Mouse (Mus musculus) liver, embryonic 11.5 days (tissue): ENCODE data around the gene Olfr986. TPM values are rescaled to one million over a fixed set of nuclear protein-coding genes. Genes with fewer than 3 reads are reported as not detected.
"Not testable (repeated sequence)": the region's sequence is repeated elsewhere in the genome, so short reads cannot be mapped to it uniquely, and the experiment has no call there.

Source experiments
- ATAC-seq: fragments of 200-750 bp; cut with Nextera tagmentation; replicated peaks from 2 replicates; pipeline ENCODE4 v1.8.0; 2017; ENCODE audit warnings: moderate number of reproducible peaks, mild to moderate bottlenecking, moderate TSS enrichment, moderate library complexity; ENCODE audit not compliant: low FRiP score
- DNase-seq: peaks from one replicate; pipeline ENCODE4 v3.0.0-alpha.2; 2017; ENCODE audit warnings: low spot score
- H3K27ac ChIP-seq: fragments of 300-500 bp; sonication (generic); 2 replicates; pipeline ENCODE4 v1.5.1; 2014; ENCODE audit warnings: mild to moderate bottlenecking, low read depth, low read length, control low read depth
- H3K27me3 ChIP-seq: fragments of 300-500 bp; sonication (generic); replicated peaks from 2 replicates; pipeline ENCODE4 v1.6.1; 2014; ENCODE audit warnings: low read length, mixed read lengths; ENCODE audit not compliant: control insufficient read depth, insufficient read depth
- H3K36me3 ChIP-seq: fragments of 300-500 bp; sonication (generic); 2 replicates; pipeline ENCODE4 v1.6.1; 2014; ENCODE audit warnings: mild to moderate bottlenecking, low read length, moderate library complexity, mixed read lengths; ENCODE audit not compliant: control insufficient read depth, insufficient read depth
- H3K4me1 ChIP-seq: fragments of 300-500 bp; sonication (generic); replicated peaks from 2 replicates; pipeline ENCODE4 v1.6.1; 2014; ENCODE audit warnings: low read length, mixed read lengths; ENCODE audit not compliant: control insufficient read depth, insufficient read depth
- H3K4me2 ChIP-seq: fragments of 300-500 bp; sonication (generic); 2 replicates; pipeline ENCODE4 v1.6.1; 2014; ENCODE audit warnings: mild to moderate bottlenecking, control low read depth, moderate library complexity
- H3K4me3 ChIP-seq: fragments of 300-500 bp; sonication (generic); 2 replicates; pipeline ENCODE4 v1.5.1; 2014; ENCODE audit warnings: low read depth, low read length, control low read depth
- H3K9ac ChIP-seq: fragments of 300-500 bp; sonication (generic); 2 replicates; pipeline ENCODE4 v1.6.1; 2014; ENCODE audit warnings: low read depth, low read length, control low read depth
- H3K9me3 ChIP-seq: fragments of 300-500 bp; sonication (generic); 2 replicates; pipeline ENCODE4 v1.6.1; 2016; ENCODE audit warnings: low read length, inconsistent platforms, mixed read lengths; ENCODE audit not compliant: control insufficient read depth
- WGBS: fragments of 180-500 bp; shearing (Covaris S2); extraction: QIAGEN DNeasy Blood & Tissue Kit; methylation state at CpG from one replicate; pipeline ENCODE4 v1.1.7; 2014; 5-methylcytosine and 5-hydroxymethylcytosine counted together
- polyA plus RNA-seq: library from polyadenylated mRNA; unstranded; fragments of >200 nt; fragmentation: Nextera tagmentation; extraction: Ambion mirVana; gene quantifications from 2 replicates; pipeline ENCODE4 v1.2.1, GENCODE M21; 2014

Gene Olfr986
- 0.06 TPM in 1 of 2 replicates, not detected in the other for polyA plus RNA-seq

DNA sequence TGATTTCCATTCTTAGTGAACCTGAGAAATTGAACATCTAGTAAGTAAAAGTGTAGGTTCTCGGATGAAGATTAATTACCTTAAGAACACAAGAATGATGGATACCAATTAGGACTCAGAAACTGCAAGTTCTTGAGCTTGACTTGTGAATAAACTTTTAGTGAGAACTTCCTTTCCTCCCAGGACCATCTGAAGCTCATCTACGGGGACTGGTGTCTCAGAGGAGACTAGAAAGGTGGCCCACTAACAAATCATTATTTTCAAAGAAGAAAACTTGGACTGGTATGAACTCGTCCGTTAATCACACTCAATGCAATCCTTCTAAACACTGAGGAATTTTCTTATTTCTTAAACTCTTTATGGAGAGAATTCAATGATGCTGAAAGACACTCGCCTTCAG is at the start of gene Olfr986:
Gene Olfr986, plus strand, starts transcription at position 301 of the 400 bp plus-strand sequence.
- Histone ChIP-seq H3K4me3 (no peak within 1 kb of the TSS), H3K4me2 (no peak within 1 kb of the TSS), H3K9me3 (no peaks in the 10 kb centered on the region), H3K27me3 (no peaks in the 10 kb centered on the region), H3K27ac (no peak within 1 kb of the TSS), H3K4me1 (no peaks in the 10 kb centered on the region), H3K36me3 (no peaks in the 10 kb centered on the region), H3K9ac (no peak within 1 kb of the TSS)
- ATAC-seq: no peak
- 84% methylated on average over 5 of the region's 5 CpGs for WGBS
- no peak for DNase-seq

DNA sequence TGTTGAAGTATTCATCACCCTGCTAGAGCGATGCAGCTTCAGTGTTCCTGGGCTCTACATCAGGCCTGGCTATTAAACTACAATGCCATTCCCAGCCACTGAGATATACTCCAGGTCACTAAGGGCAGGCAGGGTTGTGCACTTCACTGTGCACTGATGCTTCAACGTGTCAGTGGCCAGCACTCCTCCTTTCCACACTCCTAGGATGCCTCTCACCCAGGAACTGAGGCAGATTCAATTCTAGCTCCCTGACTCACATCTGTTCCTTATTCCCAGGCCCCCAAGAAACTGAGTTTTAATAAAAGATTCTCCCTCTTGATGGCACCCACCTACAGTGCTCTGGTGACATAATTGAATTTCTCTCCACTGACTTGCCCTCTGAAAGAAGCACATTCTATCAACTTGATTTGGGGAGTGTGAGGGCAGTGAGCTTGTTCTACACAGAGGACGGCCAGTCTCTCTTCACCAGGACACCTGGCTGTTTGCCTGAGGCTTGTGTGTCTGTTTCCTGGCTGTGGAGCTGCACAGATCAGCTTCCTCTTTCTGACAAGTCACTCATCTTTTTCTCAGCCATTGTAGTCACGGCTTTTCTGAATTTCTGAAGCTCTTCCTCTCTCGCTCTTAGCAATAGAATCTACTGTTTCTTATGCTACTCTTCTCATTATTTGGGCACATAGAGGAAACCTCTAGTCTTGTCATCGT is 43.6 kb upstream of the Olfr986 start:
- no peaks in the 10 kb centered on the region for H3K9me3 ChIP-seq
- H3K4me3 ChIP-seq: no peak overlapping the region
- H3K27me3 ChIP-seq: no peaks in the 10 kb centered on the region
- whole genome bisulfite sequencing: 63% methylated on average over 6 of the region's 6 CpGs
- H3K4me1 ChIP-seq: no peaks in the 10 kb centered on the region
- no peak overlapping the region for H3K27ac ChIP-seq
- DNase-seq (no peak), ATAC-seq (no peak)
- H3K4me2 ChIP-seq: no peak overlapping the region
- H3K9ac ChIP-seq: no peak overlapping the region
- H3K36me3 ChIP-seq: no peaks in the 10 kb centered on the region

DNA sequence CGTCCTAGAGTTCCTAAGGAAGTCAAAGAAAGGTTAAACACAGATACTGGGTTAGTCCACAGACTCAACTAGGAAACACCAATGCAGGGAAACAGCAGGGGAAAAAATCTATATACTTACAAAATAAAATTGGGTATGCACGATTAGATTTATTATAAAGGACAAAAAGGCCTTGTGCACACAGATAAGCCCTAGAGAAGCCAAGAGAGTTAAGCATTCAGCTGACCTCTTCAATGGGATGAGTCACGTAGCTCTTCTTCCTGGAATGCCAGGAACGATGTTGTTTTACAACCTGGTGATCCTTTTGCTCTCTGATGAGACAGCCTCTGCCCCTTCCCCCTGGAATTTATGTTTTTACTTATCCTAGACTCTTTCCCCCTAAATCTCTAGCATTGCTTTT is 41.2 kb upstream of the Olfr986 start:
- no peaks in the 10 kb centered on the region for H3K36me3 ChIP-seq
- no peaks in the 10 kb centered on the region for H3K9me3 ChIP-seq
- 56% methylated on average over 4 of the region's 4 CpGs for WGBS
- no peak for ATAC-seq
- no peak overlapping the region for H3K9ac ChIP-seq
- H3K27me3 ChIP-seq: no peaks in the 10 kb centered on the region
- no peak for DNase-seq
- no peaks in the 10 kb centered on the region for H3K4me1 ChIP-seq
- no peak overlapping the region for H3K4me3 ChIP-seq
- no peak overlapping the region for H3K27ac ChIP-seq
- H3K4me2 ChIP-seq: no peak overlapping the region

DNA sequence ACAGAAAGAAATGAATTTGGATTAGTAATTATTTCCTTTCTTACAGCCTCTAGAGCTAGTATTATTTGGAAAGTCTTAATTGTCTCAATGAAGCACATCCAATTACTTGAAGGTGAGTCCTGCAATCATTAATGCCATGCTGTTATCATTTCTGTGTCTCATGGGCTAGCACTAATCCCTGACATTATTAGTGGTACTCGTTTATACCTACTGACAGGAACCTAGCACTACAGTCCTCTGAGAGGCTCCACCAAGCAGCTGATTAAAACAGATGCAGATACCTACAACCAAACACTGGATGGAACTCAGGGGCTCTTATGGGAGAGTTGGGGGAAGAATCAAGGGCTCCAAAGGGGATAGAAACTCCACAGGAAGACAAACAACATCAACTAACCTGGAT is 39.2 kb upstream of the Olfr986 start:
- no peak for ATAC-seq
- no peak overlapping the region for H3K27ac ChIP-seq
- 67% methylated on average over 1 of the region's 1 CpGs for WGBS

DNA sequence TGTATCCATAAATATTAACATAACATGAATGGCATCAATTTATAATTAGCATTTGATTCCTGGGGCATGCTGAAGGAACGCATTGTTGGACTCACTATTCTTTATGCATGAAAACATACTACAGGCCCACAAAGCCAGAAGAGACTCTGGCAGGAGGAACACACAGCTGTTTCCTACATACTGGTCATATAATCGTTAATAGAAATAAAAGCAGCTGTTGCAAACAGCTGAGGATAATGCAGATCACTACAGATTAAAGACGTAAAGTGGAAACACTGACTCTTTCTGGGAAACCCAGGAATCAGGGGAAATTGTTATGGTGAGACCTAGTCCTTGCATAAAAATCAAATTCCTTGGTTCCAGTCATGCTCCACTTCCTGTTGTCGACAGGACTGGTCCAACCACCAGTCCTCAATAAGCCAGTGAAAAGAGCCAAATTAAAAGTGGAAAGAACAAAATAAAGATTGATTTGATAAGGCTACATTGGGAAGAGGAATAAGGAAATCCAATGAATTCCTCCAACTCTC is 25.5 kb upstream of the Olfr986 start:
- ATAC-seq (no peak), DNase-seq (no peak)
- no peaks in the 10 kb centered on the region for H3K9me3 ChIP-seq
- H3K4me1 ChIP-seq: no peaks in the 10 kb centered on the region
- H3K27me3 ChIP-seq: no peaks in the 10 kb centered on the region
- no peaks in the 10 kb centered on the region for H3K36me3 ChIP-seq
- 79% methylated on average over 4 of the region's 4 CpGs for WGBS
- no peak overlapping the region for H3K9ac ChIP-seq
- no peak overlapping the region for H3K27ac ChIP-seq
- H3K4me3 ChIP-seq: no peak overlapping the region
- H3K4me2 ChIP-seq: no peak overlapping the region

More for the DNA sequence above, 39.2 kb upstream of the Olfr986 start:
- Histone ChIP-seq H3K9ac (no peak overlapping the region), H3K4me2 (no peak overlapping the region), H3K27me3 (no peaks in the 10 kb centered on the region), H3K4me1 (no peaks in the 10 kb centered on the region), H3K9me3 (no peaks in the 10 kb centered on the region), H3K36me3 (no peaks in the 10 kb centered on the region), H3K4me3 (no peak overlapping the region)
- DNase-seq: no peak

DNA sequence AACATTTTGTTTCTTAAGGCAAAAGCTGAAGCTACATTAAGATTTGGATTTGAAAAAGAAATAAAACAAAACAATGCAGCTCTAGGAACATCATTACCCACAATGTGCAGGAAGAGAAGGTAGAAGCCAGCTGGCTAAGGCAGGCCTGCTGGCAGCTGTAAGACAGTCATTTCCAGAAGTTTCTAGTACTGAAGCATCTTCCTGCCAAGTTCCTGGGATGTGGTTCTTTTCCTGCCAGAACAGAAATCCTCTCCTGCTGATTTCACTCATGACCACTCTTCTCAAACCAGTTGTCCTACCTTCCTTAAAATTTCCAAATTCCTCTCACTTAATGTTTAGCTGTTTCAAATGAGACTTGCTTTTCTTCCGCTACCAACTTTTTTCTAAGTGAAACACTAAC is 14.3 kb upstream of the Olfr986 start:
- WGBS: 82% methylated on average over 1 of the region's 1 CpGs
- Histone ChIP-seq H3K4me3 (no peak overlapping the region), H3K9me3 (no peaks in the 10 kb centered on the region), H3K27me3 (no peaks in the 10 kb centered on the region), H3K27ac (no peak overlapping the region), H3K4me2 (no peak overlapping the region), H3K36me3 (no peaks in the 10 kb centered on the region), H3K4me1 (no peaks in the 10 kb centered on the region), H3K9ac (no peak overlapping the region)
- ATAC-seq (no peak), DNase-seq (no peak)

DNA sequence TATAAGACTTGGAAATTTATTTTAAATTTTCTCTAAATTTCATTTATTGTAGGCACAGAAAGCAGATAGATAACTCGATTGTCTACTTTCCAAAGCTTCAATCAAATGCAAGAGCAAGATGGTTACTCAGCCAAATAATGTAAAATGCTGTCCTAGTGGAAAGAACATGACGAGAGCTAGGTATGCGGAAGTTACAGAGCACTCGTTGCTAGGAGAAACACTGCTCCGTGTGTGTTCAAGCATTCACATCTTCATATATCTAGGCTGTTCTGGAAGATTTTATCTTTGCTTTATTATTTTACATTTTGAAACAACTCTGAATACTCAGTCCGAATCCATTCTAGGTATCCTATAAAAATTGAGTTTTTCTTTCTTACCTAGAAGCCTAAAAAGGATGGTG is 3.7 kb upstream of the Olfr986 start:
- Histone ChIP-seq H3K27me3 (no peaks in the 10 kb centered on the region), H3K4me1 (no peaks in the 10 kb centered on the region), H3K36me3 (no peaks in the 10 kb centered on the region), H3K27ac (no peak overlapping the region), H3K4me2 (no peak overlapping the region), H3K9ac (no peak overlapping the region), H3K4me3 (no peak overlapping the region), H3K9me3 (no peaks in the 10 kb centered on the region)
- DNase-seq (no peak), ATAC-seq (no peak)
- WGBS: 80% methylated on average over 6 of the region's 6 CpGs

DNA sequence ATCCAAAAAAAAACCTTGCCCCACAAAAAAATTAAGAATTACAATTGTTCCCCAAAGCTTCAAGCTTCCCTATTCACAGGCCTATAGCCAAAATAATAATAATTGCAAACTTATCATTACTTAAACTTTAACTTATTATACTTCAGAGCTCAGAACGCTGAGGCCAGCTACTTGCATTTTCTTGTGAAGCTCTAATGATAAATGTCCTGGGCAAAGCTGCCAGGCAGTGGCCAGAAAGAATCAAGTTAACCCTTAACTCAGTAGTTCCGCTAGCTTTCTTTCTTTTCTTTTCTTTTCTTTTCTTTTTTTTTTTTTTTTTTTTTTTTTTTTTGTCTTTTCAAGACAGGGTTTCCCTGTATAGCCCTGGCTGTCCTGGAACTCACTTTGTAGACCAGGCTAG is 4.4 kb downstream of the Olfr986 start:
- WGBS: 66% methylated on average over 2 of the region's 2 CpGs
- H3K9ac ChIP-seq, H3K4me1 ChIP-seq, H3K4me3 ChIP-seq, DNase-seq, H3K27me3 ChIP-seq, H3K9me3 ChIP-seq, H3K4me2 ChIP-seq, ATAC-seq, H3K27ac ChIP-seq, H3K36me3 ChIP-seq: not testable (repeated sequence)
